Mouse (Mus musculus): ENCODE measurements around the gene Snx19. TPM values are rescaled to one million over a fixed set of nuclear protein-coding genes. Genes with fewer than 3 reads are reported as not detected.
A peak's percentile ranks its signal among the peaks of the same experiment; 100 is the strongest.

Gene Snx19
- polyA plus RNA-seq, 1 experiment from 2014 or later: 4.2 TPM

- WGBS (ENCODE audit: insufficient replicate concordance): 80% methylated on average over 4 of the region's 4 CpGs
Observed at GRCm38 (mm10) chr9:30464661-30465060, 37.8 kb downstream of the Snx19 start.

DNA sequence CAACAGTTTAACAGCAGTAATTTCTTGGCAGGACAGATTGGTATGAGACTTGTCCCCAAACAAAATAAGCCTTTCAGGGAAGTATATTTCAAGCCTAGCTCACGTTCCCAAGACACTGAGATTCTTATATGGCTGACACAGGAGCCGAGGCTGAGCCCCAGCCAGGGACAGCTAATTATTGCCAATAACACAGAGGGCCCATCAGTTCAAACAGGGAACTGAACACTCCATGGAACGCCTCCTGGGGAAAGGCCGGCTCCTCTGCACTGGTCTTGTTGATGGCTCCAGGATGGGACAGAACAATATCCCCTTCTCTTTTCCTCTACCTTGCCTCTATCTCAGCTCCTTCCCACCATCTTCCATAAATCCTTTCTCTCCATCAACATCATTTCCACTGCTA lies 53.1 kb downstream of the Snx19 start:
- DNase-seq (no peak), ATAC-seq (no peak)
- Histone ChIP-seq H3K4me2 (ENCODE audit: low read depth, low read length) (no peak overlapping the region), H3K4me3 (ENCODE audit: low read depth, low read length) (no peak overlapping the region), H3K27me3 (ENCODE audit: insufficient read depth, low read length) (no peaks in the 10 kb centered on the region), H3K36me3 (replicated peaks; ENCODE audit: insufficient read depth, low read length) (no peaks in the 10 kb centered on the region), H3K27ac (ENCODE audit: low read depth) (no peak overlapping the region), H3K9me3 (ENCODE audit: low read length) (no peaks in the 10 kb centered on the region), H3K9ac (replicated peaks) (no peak overlapping the region), H3K4me1 (ENCODE audit: insufficient read depth) (no peaks in the 10 kb centered on the region)
- WGBS (ENCODE audit: insufficient replicate concordance): 53% methylated on average over 4 of the region's 4 CpGs
- TF ChIP-seq EP300 (IDR thresholded peaks at IDR 0.05; ENCODE audit: low read depth) (no peak), CTCF (IDR thresholded peaks at IDR 0.05; ENCODE audit: low read depth) (no peak)

More at GRCm38 (mm10) chr9:30464661-30465060, 37.8 kb downstream of the Snx19 start:
- no peaks in the 10 kb centered on the region for H3K4me1 ChIP-seq (ENCODE audit: insufficient read depth)
- peaks cover 22% of the 10 kb centered on the region for H3K36me3 ChIP-seq (replicated peaks; ENCODE audit: insufficient read depth, low read length)
- no peak overlapping the region for H3K4me2 ChIP-seq (ENCODE audit: low read depth, low read length)
- H3K27me3 ChIP-seq (ENCODE audit: insufficient read depth, low read length): no peaks in the 10 kb centered on the region
- H3K9me3 ChIP-seq (ENCODE audit: low read length): no peaks in the 10 kb centered on the region
- no peak for TF ChIP-seq CTCF (IDR thresholded peaks at IDR 0.05; ENCODE audit: low read depth)
- TF ChIP-seq EP300 (IDR thresholded peaks at IDR 0.05; ENCODE audit: low read depth): no peak
- no peak overlapping the region for H3K9ac ChIP-seq (replicated peaks)
- DNase-seq (no peak), ATAC-seq (no peak)
- no peak overlapping the region for H3K27ac ChIP-seq (ENCODE audit: low read depth)
- H3K4me3 ChIP-seq (ENCODE audit: low read depth, low read length): no peak overlapping the region

- WGBS (ENCODE audit: insufficient replicate concordance): 2% methylated on average over 6 of the region's 6 CpGs
- Histone ChIP-seq H3K27ac (ENCODE audit: low read depth) (no peak overlapping the region), H3K36me3 (replicated peaks; ENCODE audit: insufficient read depth, low read length) (no peaks in the 10 kb centered on the region), H3K9ac (replicated peaks) (no peak overlapping the region), H3K4me3 (ENCODE audit: low read depth, low read length) (no peak overlapping the region), H3K27me3 (ENCODE audit: insufficient read depth, low read length) (no peaks in the 10 kb centered on the region), H3K4me2 (ENCODE audit: low read depth, low read length) (no peak overlapping the region), H3K4me1 (ENCODE audit: insufficient read depth) (no peaks in the 10 kb centered on the region), H3K9me3 (ENCODE audit: low read length) (no peaks in the 10 kb centered on the region)
- DNase-seq: peak; percentile 90
- TF ChIP-seq EP300 (IDR thresholded peaks at IDR 0.05; ENCODE audit: low read depth) (no peak), CTCF (IDR thresholded peaks at IDR 0.05; ENCODE audit: low read depth) (peak; percentile 100)
- peak; percentile 76 for ATAC-seq
Observed at GRCm38 (mm10) chr9:30480464-30480863, 53.6 kb downstream of the Snx19 start.

GRCm38 (mm10) chr9:30482116-30482515 lies 55.2 kb downstream of the Snx19 start:
- Histone ChIP-seq H3K27me3 (ENCODE audit: insufficient read depth, low read length) (no peaks in the 10 kb centered on the region), H3K4me3 (ENCODE audit: low read depth, low read length) (no peak overlapping the region), H3K4me2 (ENCODE audit: low read depth, low read length) (no peak overlapping the region), H3K36me3 (replicated peaks; ENCODE audit: insufficient read depth, low read length) (no peaks in the 10 kb centered on the region), H3K27ac (ENCODE audit: low read depth) (no peak overlapping the region), H3K4me1 (ENCODE audit: insufficient read depth) (no peaks in the 10 kb centered on the region), H3K9me3 (ENCODE audit: low read length) (no peaks in the 10 kb centered on the region), H3K9ac (replicated peaks) (no peak overlapping the region)
- no peak for DNase-seq
- 75% methylated on average over 4 of the region's 4 CpGs for WGBS (ENCODE audit: insufficient replicate concordance)
- no peak for ATAC-seq
- TF ChIP-seq EP300 (IDR thresholded peaks at IDR 0.05; ENCODE audit: low read depth) (no peak), CTCF (IDR thresholded peaks at IDR 0.05; ENCODE audit: low read depth) (no peak)

DNA sequence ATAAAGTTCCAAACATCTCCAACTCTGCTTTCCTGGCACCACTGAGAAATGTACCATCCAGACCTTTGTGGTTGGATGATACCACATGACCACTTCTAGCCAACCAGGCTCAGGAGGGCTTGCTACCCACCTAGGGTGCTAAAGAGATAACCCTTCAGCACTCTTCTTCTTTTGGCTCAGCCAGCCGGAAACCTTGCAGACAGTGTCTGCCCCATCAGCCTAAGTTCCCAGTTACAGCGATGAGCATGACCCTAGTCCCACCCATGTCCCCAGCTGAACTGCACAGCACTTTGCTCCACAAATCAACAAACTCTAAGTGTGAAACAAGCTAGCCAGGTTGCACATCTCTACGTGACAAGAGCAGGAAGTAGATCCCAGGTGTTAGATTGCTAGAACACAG lies 57.3 kb downstream of the Snx19 start:
- Histone ChIP-seq H3K9me3 (ENCODE audit: low read length) (no peaks in the 10 kb centered on the region), H3K4me3 (ENCODE audit: low read depth, low read length) (no peak overlapping the region), H3K27me3 (ENCODE audit: insufficient read depth, low read length) (no peaks in the 10 kb centered on the region), H3K27ac (ENCODE audit: low read depth) (no peak overlapping the region), H3K9ac (replicated peaks) (no peak overlapping the region), H3K4me2 (ENCODE audit: low read depth, low read length) (no peak overlapping the region), H3K36me3 (replicated peaks; ENCODE audit: insufficient read depth, low read length) (no peaks in the 10 kb centered on the region), H3K4me1 (ENCODE audit: insufficient read depth) (no peaks in the 10 kb centered on the region)
- ATAC-seq: no peak
- WGBS (ENCODE audit: insufficient replicate concordance): 82% methylated on average over 3 of the region's 3 CpGs
- no peak for TF ChIP-seq CTCF (IDR thresholded peaks at IDR 0.05; ENCODE audit: low read depth)
- TF ChIP-seq EP300 (IDR thresholded peaks at IDR 0.05; ENCODE audit: low read depth): no peak
- DNase-seq: no peak

GRCm38 (mm10) chr9:30485161-30485560 lies 58.3 kb downstream of the Snx19 start:
- H3K9ac ChIP-seq (replicated peaks): no peak overlapping the region
- no peak overlapping the region for H3K4me2 ChIP-seq (ENCODE audit: low read depth, low read length)
- H3K27ac ChIP-seq (ENCODE audit: low read depth): no peak overlapping the region
- TF ChIP-seq CTCF (IDR thresholded peaks at IDR 0.05; ENCODE audit: low read depth): no peak
- TF ChIP-seq EP300 (IDR thresholded peaks at IDR 0.05; ENCODE audit: low read depth): no peak
- 78% methylated on average over 2 of the region's 2 CpGs for WGBS (ENCODE audit: insufficient replicate concordance)
- no peak overlapping the region for H3K4me3 ChIP-seq (ENCODE audit: low read depth, low read length)
- no peaks in the 10 kb centered on the region for H3K27me3 ChIP-seq (ENCODE audit: insufficient read depth, low read length)
- no peaks in the 10 kb centered on the region for H3K9me3 ChIP-seq (ENCODE audit: low read length)
- ATAC-seq: no peak
- no peak for DNase-seq
- no peaks in the 10 kb centered on the region for H3K36me3 ChIP-seq (replicated peaks; ENCODE audit: insufficient read depth, low read length)
- H3K4me1 ChIP-seq (ENCODE audit: insufficient read depth): no peaks in the 10 kb centered on the region

GRCm38 (mm10) chr9:30488384-30488783 lies 61.5 kb downstream of the Snx19 start:
- TF ChIP-seq EP300 (IDR thresholded peaks at IDR 0.05; ENCODE audit: low read depth) (no peak), CTCF (IDR thresholded peaks at IDR 0.05; ENCODE audit: low read depth) (no peak)
- H3K9me3 ChIP-seq (ENCODE audit: low read length): no peaks in the 10 kb centered on the region
- H3K27me3 ChIP-seq (ENCODE audit: insufficient read depth, low read length): no peaks in the 10 kb centered on the region
- DNase-seq (no peak), ATAC-seq (no peak)
- no peak overlapping the region for H3K9ac ChIP-seq (replicated peaks)
- no peak overlapping the region for H3K4me2 ChIP-seq (ENCODE audit: low read depth, low read length)
- H3K4me3 ChIP-seq (ENCODE audit: low read depth, low read length): no peak overlapping the region
- H3K36me3 ChIP-seq (replicated peaks; ENCODE audit: insufficient read depth, low read length): no peaks in the 10 kb centered on the region
- no peak overlapping the region for H3K27ac ChIP-seq (ENCODE audit: low read depth)
- no peaks in the 10 kb centered on the region for H3K4me1 ChIP-seq (ENCODE audit: insufficient read depth)
- 67% methylated on average over 1 of the region's 1 CpGs for WGBS (ENCODE audit: insufficient replicate concordance)
